Mouse (Mus musculus): ENCODE measurements around the gene Lrrc8c. TPM values are rescaled to one million over a fixed set of nuclear protein-coding genes. Genes with fewer than 3 reads are reported as not detected.

Lrrc8c gene
- polyA plus RNA-seq, 1 experiment = 7.1 TPM

DNA sequence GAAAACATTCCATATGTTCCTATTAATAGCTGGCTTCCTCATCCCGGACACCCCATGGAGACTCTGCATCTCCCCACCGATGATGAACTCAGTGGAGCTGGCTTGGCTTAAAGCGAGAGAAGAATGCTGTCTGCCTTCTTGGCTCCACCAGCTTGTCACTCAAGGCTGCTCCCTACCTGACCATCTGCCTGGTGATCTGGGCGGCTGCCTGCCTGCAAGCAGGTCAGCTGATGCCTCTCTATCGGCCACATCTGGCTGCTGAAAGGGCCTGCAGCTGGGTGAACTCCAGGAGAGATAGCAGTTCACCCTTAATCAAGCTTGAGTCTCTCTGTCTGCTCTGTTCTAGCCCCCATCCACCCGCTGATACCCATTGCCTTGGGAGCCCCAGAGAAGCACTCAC, 56.7 kb downstream of the Lrrc8c start:
- Histone ChIP-seq H3K36me3 (ENCODE audit: control insufficient read depth, insufficient read depth) (no peaks in the 10 kb centered on the region), H3K27me3 (ENCODE audit: control insufficient read depth, insufficient read depth, insufficient read length) (no peaks in the 10 kb centered on the region), H3K4me3 (ENCODE audit: insufficient read depth, poor library complexity, severe bottlenecking) (no peak overlapping the region), H3K79me3 (ENCODE audit: low read depth) (no peaks in the 10 kb centered on the region), H3K79me2 (ENCODE audit: control insufficient read depth, insufficient read depth) (no peaks in the 10 kb centered on the region), H3ac (ENCODE audit: control insufficient read depth, insufficient read length, low read depth) (no peak overlapping the region)
- TF ChIP-seq MAX (IDR thresholded peaks at IDR 0.05) (no peak), MYOD1 (IDR thresholded peaks at IDR 0.05; ENCODE audit: control insufficient read depth, insufficient read length, low read depth) (no peak), FOSL1 (IDR thresholded peaks at IDR 0.05; ENCODE audit: insufficient read depth, low read length, poor library complexity, severe bottlenecking) (no peak), CTCF (IDR thresholded peaks at IDR 0.05; ENCODE audit: control insufficient read depth, insufficient read depth, insufficient read length) (no peak), MYOG (IDR thresholded peaks at IDR 0.05; ENCODE audit: control insufficient read depth, extremely low read depth, insufficient read length) (no peak), USF1 (IDR thresholded peaks at IDR 0.05; ENCODE audit: low read depth) (no peak), CEBPB (IDR thresholded peaks at IDR 0.05; ENCODE audit: low read depth) (no peak)

DNA sequence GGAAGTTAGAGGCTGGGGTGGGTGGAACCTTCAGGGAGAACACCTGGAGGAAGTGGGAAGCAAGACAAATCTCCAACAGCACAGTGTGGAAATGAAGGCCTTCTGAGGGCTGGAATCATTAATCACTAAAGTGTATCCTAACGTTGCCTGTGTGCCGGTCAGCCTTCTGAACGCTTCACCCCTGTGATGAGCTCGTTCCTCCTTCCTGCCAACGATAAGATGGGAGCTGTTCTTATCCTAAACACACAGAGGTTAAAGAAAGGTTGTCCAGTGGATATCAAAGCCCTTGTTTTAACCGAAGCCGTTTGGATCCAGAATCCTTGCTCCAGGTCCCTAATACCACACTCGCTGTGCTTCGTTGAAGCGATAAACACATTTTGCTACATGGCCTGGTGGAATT, 61.7 kb downstream of the Lrrc8c start:
- H3K79me2 ChIP-seq (ENCODE audit: control insufficient read depth, insufficient read depth) = no peaks in the 10 kb centered on the region
- TF ChIP-seq CTCF (IDR thresholded peaks at IDR 0.05; ENCODE audit: control insufficient read depth, insufficient read depth, insufficient read length) = no peak
- no peak for TF ChIP-seq MAX (IDR thresholded peaks at IDR 0.05)
- no peak for TF ChIP-seq MYOD1 (IDR thresholded peaks at IDR 0.05; ENCODE audit: control insufficient read depth, insufficient read length, low read depth)
- TF ChIP-seq CEBPB (IDR thresholded peaks at IDR 0.05; ENCODE audit: low read depth) = no peak
- no peak for TF ChIP-seq FOSL1 (IDR thresholded peaks at IDR 0.05; ENCODE audit: insufficient read depth, low read length, poor library complexity, severe bottlenecking)
- TF ChIP-seq MYOG (IDR thresholded peaks at IDR 0.05; ENCODE audit: control insufficient read depth, extremely low read depth, insufficient read length) = no peak
- no peak for TF ChIP-seq USF1 (IDR thresholded peaks at IDR 0.05; ENCODE audit: low read depth)
- no peak overlapping the region for H3ac ChIP-seq (ENCODE audit: control insufficient read depth, insufficient read length, low read depth)
- H3K27me3 ChIP-seq (ENCODE audit: control insufficient read depth, insufficient read depth, insufficient read length) = no peaks in the 10 kb centered on the region
- no peaks in the 10 kb centered on the region for H3K79me3 ChIP-seq (ENCODE audit: low read depth)
- no peak overlapping the region for H3K4me3 ChIP-seq (ENCODE audit: insufficient read depth, poor library complexity, severe bottlenecking)
- no peaks in the 10 kb centered on the region for H3K36me3 ChIP-seq (ENCODE audit: control insufficient read depth, insufficient read depth)

DNA sequence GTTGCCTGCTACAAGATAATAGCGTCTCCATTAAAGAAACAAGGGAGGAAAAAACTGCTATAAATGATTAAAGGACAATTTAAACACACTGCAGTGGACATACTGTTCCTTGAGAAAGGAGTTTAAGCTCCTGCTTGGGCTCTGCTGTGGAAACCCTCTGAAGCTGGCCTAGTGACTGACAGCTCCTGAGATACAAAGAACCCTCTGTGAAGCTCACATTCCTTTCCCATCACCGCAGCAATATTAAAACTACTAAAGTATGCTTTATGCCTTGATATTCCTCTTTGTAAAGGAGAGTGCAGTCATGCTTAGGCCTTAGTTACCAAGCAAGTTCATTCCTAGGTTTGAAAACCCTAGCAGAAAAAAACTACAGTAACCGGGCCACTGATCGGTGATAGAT, 66.7 kb downstream of the Lrrc8c start:
- Histone ChIP-seq H3K4me3 (ENCODE audit: insufficient read depth, poor library complexity, severe bottlenecking) (no peak overlapping the region), H3ac (ENCODE audit: control insufficient read depth, insufficient read length, low read depth) (no peak overlapping the region), H3K79me2 (ENCODE audit: control insufficient read depth, insufficient read depth) (no peaks in the 10 kb centered on the region), H3K27me3 (ENCODE audit: control insufficient read depth, insufficient read depth, insufficient read length) (no peaks in the 10 kb centered on the region), H3K79me3 (ENCODE audit: low read depth) (no peaks in the 10 kb centered on the region), H3K36me3 (ENCODE audit: control insufficient read depth, insufficient read depth) (no peaks in the 10 kb centered on the region)
- TF ChIP-seq CTCF (IDR thresholded peaks at IDR 0.05; ENCODE audit: control insufficient read depth, insufficient read depth, insufficient read length) (no peak), MYOD1 (IDR thresholded peaks at IDR 0.05; ENCODE audit: control insufficient read depth, insufficient read length, low read depth) (no peak), CEBPB (IDR thresholded peaks at IDR 0.05; ENCODE audit: low read depth) (no peak), MAX (IDR thresholded peaks at IDR 0.05) (no peak), FOSL1 (IDR thresholded peaks at IDR 0.05; ENCODE audit: insufficient read depth, low read length, poor library complexity, severe bottlenecking) (no peak), USF1 (IDR thresholded peaks at IDR 0.05; ENCODE audit: low read depth) (no peak)

DNA sequence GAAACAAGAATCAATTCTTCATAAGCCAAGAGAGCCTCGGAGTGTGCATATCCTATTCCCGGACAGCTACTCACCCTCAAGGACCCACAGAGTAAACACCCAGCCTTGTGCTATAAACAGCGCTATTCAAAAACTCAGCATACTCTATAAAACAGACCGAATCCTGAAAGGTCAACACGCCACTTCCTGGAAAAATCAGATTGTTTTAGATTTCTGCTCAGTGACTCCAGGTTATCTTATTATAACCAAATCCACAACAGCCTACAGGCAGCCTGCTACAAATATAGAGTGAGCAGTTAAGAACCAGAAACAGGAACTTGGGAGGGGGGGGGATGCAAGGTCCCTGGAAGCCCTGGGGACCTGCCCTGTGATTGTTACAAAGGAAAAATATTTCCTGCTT, 67.5 kb downstream of the Lrrc8c start:
- no peaks in the 10 kb centered on the region for H3K27me3 ChIP-seq (ENCODE audit: control insufficient read depth, insufficient read depth, insufficient read length)
- TF ChIP-seq MYOG (IDR thresholded peaks at IDR 0.05; ENCODE audit: control insufficient read depth, extremely low read depth, insufficient read length) (no peak), MYOD1 (IDR thresholded peaks at IDR 0.05; ENCODE audit: control insufficient read depth, insufficient read length, low read depth) (no peak), FOSL1 (IDR thresholded peaks at IDR 0.05; ENCODE audit: insufficient read depth, low read length, poor library complexity, severe bottlenecking) (no peak), CTCF (IDR thresholded peaks at IDR 0.05; ENCODE audit: control insufficient read depth, insufficient read depth, insufficient read length) (no peak)

DNA sequence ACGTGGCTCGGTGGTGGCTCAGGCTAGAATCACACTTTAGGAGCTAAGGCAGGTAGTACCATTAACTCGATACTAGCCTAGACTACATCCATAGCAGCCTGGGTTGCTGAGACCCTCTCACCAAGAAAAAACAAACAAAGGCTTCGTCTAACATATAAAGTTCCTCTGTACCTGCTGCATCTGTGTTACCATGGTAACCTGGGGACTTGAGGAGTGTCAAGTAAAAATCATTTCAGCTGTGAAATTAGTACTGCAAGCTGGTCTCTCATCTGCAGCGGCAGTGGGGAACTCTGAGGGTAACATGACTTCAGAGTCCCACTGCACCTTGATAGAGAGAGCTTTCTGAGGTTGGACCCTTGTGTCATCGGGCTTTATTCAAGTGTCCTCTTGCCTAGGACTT, 68.3 kb downstream of the Lrrc8c start:
- Histone ChIP-seq H3K79me3 (ENCODE audit: low read depth) (no peaks in the 10 kb centered on the region), H3K79me2 (ENCODE audit: control insufficient read depth, insufficient read depth) (no peaks in the 10 kb centered on the region), H3ac (ENCODE audit: control insufficient read depth, insufficient read length, low read depth) (no peak overlapping the region), H3K27me3 (ENCODE audit: control insufficient read depth, insufficient read depth, insufficient read length) (no peaks in the 10 kb centered on the region), H3K36me3 (ENCODE audit: control insufficient read depth, insufficient read depth) (no peaks in the 10 kb centered on the region), H3K4me3 (ENCODE audit: insufficient read depth, poor library complexity, severe bottlenecking) (no peak overlapping the region)
- no peak for TF ChIP-seq FOSL1 (IDR thresholded peaks at IDR 0.05; ENCODE audit: insufficient read depth, low read length, poor library complexity, severe bottlenecking)
- TF ChIP-seq MYOD1 (IDR thresholded peaks at IDR 0.05; ENCODE audit: control insufficient read depth, insufficient read length, low read depth) = no peak
- no peak for TF ChIP-seq USF1 (IDR thresholded peaks at IDR 0.05; ENCODE audit: low read depth)

More for the DNA sequence above, 67.5 kb downstream of the Lrrc8c start:
- Histone ChIP-seq H3K4me3 (ENCODE audit: insufficient read depth, poor library complexity, severe bottlenecking) (no peak overlapping the region), H3ac (ENCODE audit: control insufficient read depth, insufficient read length, low read depth) (no peak overlapping the region), H3K79me3 (ENCODE audit: low read depth) (no peaks in the 10 kb centered on the region), H3K79me2 (ENCODE audit: control insufficient read depth, insufficient read depth) (no peaks in the 10 kb centered on the region), H3K36me3 (ENCODE audit: control insufficient read depth, insufficient read depth) (no peaks in the 10 kb centered on the region)

DNA sequence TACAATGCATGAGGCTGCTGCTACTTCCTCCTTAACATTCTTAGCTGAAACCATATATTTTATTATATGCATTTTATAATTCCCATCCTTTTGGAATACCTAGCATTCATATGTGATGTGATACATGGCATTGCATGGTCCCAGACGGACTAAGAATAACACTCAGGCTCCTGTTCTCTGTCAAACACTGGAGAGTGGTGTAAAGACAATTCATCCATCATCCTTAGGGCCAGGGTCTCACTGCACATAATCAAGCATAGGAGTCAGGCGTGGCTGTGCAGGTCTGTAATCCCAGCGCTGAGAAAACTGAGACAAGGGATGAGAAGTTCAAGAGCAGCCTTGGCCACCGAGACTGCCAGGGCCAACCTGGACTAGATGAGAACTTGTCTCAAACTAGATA, 69.5 kb downstream of the Lrrc8c start:
- H3K27me3 ChIP-seq (ENCODE audit: control insufficient read depth, insufficient read depth, insufficient read length) = no peaks in the 10 kb centered on the region
- no peaks in the 10 kb centered on the region for H3K79me3 ChIP-seq (ENCODE audit: low read depth)
- no peaks in the 10 kb centered on the region for H3K79me2 ChIP-seq (ENCODE audit: control insufficient read depth, insufficient read depth)
- no peak overlapping the region for H3K4me3 ChIP-seq (ENCODE audit: insufficient read depth, poor library complexity, severe bottlenecking)
- H3ac ChIP-seq (ENCODE audit: control insufficient read depth, insufficient read length, low read depth) = no peak overlapping the region
- H3K36me3 ChIP-seq (ENCODE audit: control insufficient read depth, insufficient read depth) = no peaks in the 10 kb centered on the region
- no peak for TF ChIP-seq FOSL1 (IDR thresholded peaks at IDR 0.05; ENCODE audit: insufficient read depth, low read length, poor library complexity, severe bottlenecking)
- TF ChIP-seq MYOG (IDR thresholded peaks at IDR 0.05; ENCODE audit: control insufficient read depth, extremely low read depth, insufficient read length) = no peak
- TF ChIP-seq USF1 (IDR thresholded peaks at IDR 0.05; ENCODE audit: low read depth) = no peak
- TF ChIP-seq MAX (IDR thresholded peaks at IDR 0.05) = no peak
- no peak for TF ChIP-seq MYOD1 (IDR thresholded peaks at IDR 0.05; ENCODE audit: control insufficient read depth, insufficient read length, low read depth)
- TF ChIP-seq CEBPB (IDR thresholded peaks at IDR 0.05; ENCODE audit: low read depth) = no peak
- TF ChIP-seq CTCF (IDR thresholded peaks at IDR 0.05; ENCODE audit: control insufficient read depth, insufficient read depth, insufficient read length) = no peak
